Mouse (Mus musculus): ENCODE data around the gene Tmub2. TPM values are rescaled to one million over a fixed set of nuclear protein-coding genes. Genes with fewer than 3 reads are reported as not detected.

Tmub2 gene
- total and polyA plus RNA-seq, 3 experiments, result 27.0 to 32.9 (median 31.0) TPM

- Histone ChIP-seq H3K4me2 (ENCODE audit: insufficient read depth, low read depth, poor library complexity, severe bottlenecking) (no peak overlapping the region), H3K36me3 (replicated peaks in 1 of 2; ENCODE audit: control insufficient read depth in 1 of 2, insufficient read depth in 1 of 2, low read length in 1 of 2) (peaks cover 35 to 57% of the 10 kb centered on the region in 2 experiments), H3K4me1 (ENCODE audit: control insufficient read depth in 1 of 2, insufficient read depth in 2 of 2) (peaks cover 4 to 18% of the 10 kb centered on the region in 2 experiments), H3K79me2 (replicated peaks; ENCODE audit: control insufficient read depth, extremely low read depth, insufficient read depth, poor library complexity, severe bottlenecking) (no peaks in the 10 kb centered on the region), H3K27ac (ENCODE audit: insufficient read depth, low read depth) (no peak overlapping the region), H3K4me3 (replicated peaks in 1 of 3; ENCODE audit: low read depth in 2 of 3, low read length in 2 of 3, poor library complexity in 1 of 3) (no peak overlapping the region), H3K9me3 (replicated peaks; ENCODE audit: low read length) (no peaks in the 10 kb centered on the region), H3K27me3 (replicated peaks) (no peaks in the 10 kb centered on the region), H3K9ac (ENCODE audit: insufficient read depth, low read depth) (no peak overlapping the region)
- no peak for DNase-seq (ENCODE audit: extremely low read depth)
- TF ChIP-seq CTCF (conservative IDR thresholded peaks at IDR 0.05 in 1 of 2, IDR thresholded peaks at IDR 0.05 in 1 of 2; ENCODE audit: low read depth in 2 of 2, low read length in 2 of 2), result no peak
- TF ChIP-seq MAZ (IDR thresholded peaks at IDR 0.05; ENCODE audit: low read depth, low read length), result no peak
- TF ChIP-seq SIN3A (IDR thresholded peaks at IDR 0.05; ENCODE audit: low read length), result no peak
- no peak for TF ChIP-seq MAFK (IDR thresholded peaks at IDR 0.05; ENCODE audit: insufficient replicate concordance, low read length)
- no peak for TF ChIP-seq BHLHE40 (IDR thresholded peaks at IDR 0.05; ENCODE audit: low read depth, low read length)
- TF ChIP-seq ZC3H11A (IDR thresholded peaks at IDR 0.05; ENCODE audit: low read depth, low read length), result no peak
- no peak for TF ChIP-seq MXI1 (IDR thresholded peaks at IDR 0.05; ENCODE audit: low read depth, low read length)
- TF ChIP-seq ZNF384 (IDR thresholded peaks at IDR 0.05; ENCODE audit: low read depth, low read length), result no peak
- no peak for TF ChIP-seq E2F4 (IDR thresholded peaks at IDR 0.05; ENCODE audit: insufficient replicate concordance, low read depth, low read length)
- TF ChIP-seq JUND (conservative IDR thresholded peaks at IDR 0.05; ENCODE audit: low read depth, low read length), result no peak
- TF ChIP-seq POLR2AphosphoS2 (IDR thresholded peaks at IDR 0.05; ENCODE audit: low read depth, low read length), result no peak
- TF ChIP-seq SMC3 (IDR thresholded peaks at IDR 0.05; ENCODE audit: low read depth, low read length), result no peak
- TF ChIP-seq TBP (conservative IDR thresholded peaks at IDR 0.05; ENCODE audit: low read depth, low read length), result no peak
- no peak; the same call in 1 of the 2 replicates for TF ChIP-seq POLR2A (IDR thresholded peaks at IDR 0.05; ENCODE audit: low read depth, low read length)
- TF ChIP-seq UBTF (IDR thresholded peaks at IDR 0.05; ENCODE audit: low read depth, low read length), result no peak
- no peak for TF ChIP-seq RAD21 (IDR thresholded peaks at IDR 0.05; ENCODE audit: low read depth, low read length)
- TF ChIP-seq JUN (IDR thresholded peaks at IDR 0.05; ENCODE audit: insufficient read depth, low read depth, low read length), result no peak
- in situ Hi-C loops (cut with MboI; ENCODE audit: low pct_ligation_motif_present, low pct_unique_long_range_greater_than_20kb, low sequenced_read_pairs) (no loop called here), dilution Hi-C loops (cut with MboI; ENCODE audit: extremely low pct_ligation_motif_present, extremely low pct_unique_long_range_greater_than_20kb, low sequenced_read_pairs) (loop anchor here (25.0 kb wide), 1 partner anchor 107 kb away; the partner anchor contains the start of gene Slc25a39)
Measured at GRCm38 (mm10) chr11:102305359-102305758, 20.6 kb downstream of the Tmub2 start.

GRCm38 (mm10) chr11:102308104-102308503 is 23.4 kb downstream of the Tmub2 start:
- no peak for TF ChIP-seq HCFC1 (IDR thresholded peaks at IDR 0.05; ENCODE audit: low read depth, low read length)
- no peak for TF ChIP-seq ELF1 (IDR thresholded peaks at IDR 0.05; ENCODE audit: low read depth, low read length)
- TF ChIP-seq KAT2A (IDR thresholded peaks at IDR 0.05; ENCODE audit: insufficient replicate concordance, low read length), result no peak
- TF ChIP-seq USF1 (IDR thresholded peaks at IDR 0.05; ENCODE audit: low read depth, low read length), result no peak
- no peak for TF ChIP-seq BHLHE40 (IDR thresholded peaks at IDR 0.05; ENCODE audit: low read depth, low read length)
- TF ChIP-seq MAZ (IDR thresholded peaks at IDR 0.05; ENCODE audit: low read depth, low read length), result no peak
- TF ChIP-seq CTCF (conservative IDR thresholded peaks at IDR 0.05 in 1 of 2, IDR thresholded peaks at IDR 0.05 in 1 of 2; ENCODE audit: low read depth in 2 of 2, low read length in 2 of 2), result no peak
- DNase-seq (ENCODE audit: extremely low read depth), result no peak
- Histone ChIP-seq H3K27me3 (replicated peaks) (no peaks in the 10 kb centered on the region), H3K79me2 (replicated peaks; ENCODE audit: control insufficient read depth, extremely low read depth, insufficient read depth, poor library complexity, severe bottlenecking) (no peaks in the 10 kb centered on the region), H3K9ac (ENCODE audit: insufficient read depth, low read depth) (no peak overlapping the region), H3K4me1 (ENCODE audit: control insufficient read depth in 1 of 2, insufficient read depth in 2 of 2) (peaks cover 18 to 46% of the 10 kb centered on the region in 2 experiments), H3K27ac (ENCODE audit: insufficient read depth, low read depth) (no peak overlapping the region), H3K4me3 (replicated peaks in 1 of 3; ENCODE audit: low read depth in 2 of 3, low read length in 2 of 3, poor library complexity in 1 of 3) (no peak overlapping the region), H3K4me2 (ENCODE audit: insufficient read depth, low read depth, poor library complexity, severe bottlenecking) (no peak overlapping the region), H3K36me3 (replicated peaks in 1 of 2; ENCODE audit: control insufficient read depth in 1 of 2, insufficient read depth in 1 of 2, low read length in 1 of 2) (peaks cover 61 to 85% of the 10 kb centered on the region in 2 experiments), H3K9me3 (replicated peaks; ENCODE audit: low read length) (no peaks in the 10 kb centered on the region)
- dilution Hi-C loops (cut with MboI; ENCODE audit: extremely low pct_ligation_motif_present, extremely low pct_unique_long_range_greater_than_20kb, low sequenced_read_pairs), result loop anchor here (25.0 kb wide), 1 partner anchor 104 kb away; the partner anchor contains the start of gene Slc25a39
- in situ Hi-C loops (cut with MboI; ENCODE audit: low pct_ligation_motif_present, low pct_unique_long_range_greater_than_20kb, low sequenced_read_pairs), result no loop called here

All from CH12.LX (cell line).